Mouse (Mus musculus) small intestine, adult 2 months (tissue): ENCODE results near the gene Tmem50a.

Experiments used
- CTCF ChIP-seq: fragments of 200-500 bp; IDR thresholded peaks from 2 replicates; pipeline ENCODE4 v1.5.1; 2012; ENCODE audit warnings: low read depth, mild to moderate bottlenecking, control low read depth, inconsistent platforms, low read length, moderate library complexity, mixed read lengths; ENCODE audit not compliant: insufficient replicate concordance, insufficient read length; ENCODE audit errors: extremely low read depth
- POLR2A ChIP-seq: fragments of 200-500 bp; IDR thresholded peaks from 2 replicates; pipeline ENCODE4 v1.6.1; 2012; ENCODE audit warnings: low read depth, mild to moderate bottlenecking, control low read depth, inconsistent platforms, low read length, moderate library complexity

- no peak for TF ChIP-seq POLR2A
- TF ChIP-seq CTCF: no peak
Observed at GRCm38 (mm10) chr4:134930190-134930589, 15.4 kb upstream of the Tmem50a start.
